8 mouse cellular contexts compared by ENCODE assay signal in genomic region chr11:116782737-116783145, GRCm38 (mm10). TPM values are rescaled to one million over a fixed set of nuclear protein-coding genes. Genes with fewer than 3 reads are reported as not detected.
DNase-seq lines count a peak whose midpoint lies in the region; ATAC-seq lines count a peak whose summit lies in the region.

No protein-coding gene starts in this region.

- DNase-seq in ovary, postnatal 36 days (ENCODE audit: low spot score): peak; percentile 41
- DNase-seq in ovary, postnatal 14 days (ENCODE audit: low spot score): no peak
- peak; percentile 78 for DNase-seq in forelimb bud, embryonic 11.5 days (ENCODE audit: low read depth, low spot score)
- peak; percentile 53 for DNase-seq in lung, postnatal 14 days
- peak; percentile 88 for DNase-seq in thymus, postnatal 0 days (ENCODE audit: low spot score)
- no peak for DNase-seq in left cerebral cortex, postnatal 4 days
- DNase-seq in adipocyte (ENCODE audit: low spot score): no peak

- no peak for ATAC-seq in hindbrain, embryonic 13.5 days (ENCODE audit: low FRiP score)

- H3K9ac ChIP-seq in hindbrain, embryonic 13.5 days: no peak overlapping the region

- H3K9me3 ChIP-seq in hindbrain, embryonic 13.5 days: no peaks in the 10 kb centered on the region

- no peaks in the 10 kb centered on the region for H3K27me3 ChIP-seq in hindbrain, embryonic 13.5 days

- no peak overlapping the region for H3K27ac ChIP-seq in hindbrain, embryonic 13.5 days

- 76% methylated on average over 9 of the region's 9 CpGs for WGBS in hindbrain, embryonic 13.5 days

- no peak overlapping the region for H3K4me2 ChIP-seq in hindbrain, embryonic 13.5 days

- no peaks in the 10 kb centered on the region for H3K36me3 ChIP-seq in hindbrain, embryonic 13.5 days

- no peak overlapping the region for H3K4me3 ChIP-seq in hindbrain, embryonic 13.5 days

- intact Hi-C loops in left cerebral cortex, postnatal 4 days (cut with DNase I): no loop called here

- H3K4me1 ChIP-seq in hindbrain, embryonic 13.5 days (replicated peaks): no peaks in the 10 kb centered on the region

RNA-seq across cellular contexts. Expression of gene St6galnac1, which starts 7.4 kb away (rescaled TPM):
- polyA plus RNA-seq in thymus, postnatal 0 days (2015; fragmentation: Nextera tagmentation; extraction: Ambion mirVana): not detected in 2 replicates
- not detected for total RNA-seq in left cerebral cortex, postnatal 4 days (2021)
- polyA plus RNA-seq in hindbrain, embryonic 13.5 days (2015; fragmentation: Nextera tagmentation; extraction: Ambion mirVana): not detected in 2 replicates

RNA-seq across cellular contexts. Expression of gene Mxra7, which starts 45.1 kb away (rescaled TPM):
- 4.8 and 5.0 TPM in 2 replicates for polyA plus RNA-seq in thymus, postnatal 0 days (2015; fragmentation: Nextera tagmentation; extraction: Ambion mirVana)
- 10 to 100 TPM; 17.5 to 17.9 TPM for total RNA-seq in left cerebral cortex, postnatal 4 days (2021)
- 62.6 and 67.2 TPM in 2 replicates for polyA plus RNA-seq in hindbrain, embryonic 13.5 days (2015; fragmentation: Nextera tagmentation; extraction: Ambion mirVana)

Comparison
In these comparisons a context has a peak if more than half of its experiments do, and no peak if none do; other contexts are left out.
1. DNase-seq: peak in ovary, postnatal 36 days (single experiment), forelimb bud, embryonic 11.5 days (single experiment), lung, postnatal 14 days (single experiment) and thymus, postnatal 0 days (single experiment); none in ovary, postnatal 14 days (single experiment), left cerebral cortex, postnatal 4 days (single experiment) and adipocyte (single experiment).
2. RNA of gene Mxra7, which starts 45.1 kb away (polyA plus RNA-seq): 62.6 to 67.2 TPM in hindbrain, embryonic 13.5 days; 4.8 to 5.0 TPM in thymus, postnatal 0 days; every median in the first group is over 10 times any median in the second.